Mouse (Mus musculus) thymus, adult 2 months (tissue): ENCODE data around the gene Sdc4.
A peak's percentile ranks its signal among the peaks of the same experiment; 100 is the strongest.

Experiments
- CTCF ChIP-seq: fragments of 200-500 bp; IDR thresholded peaks from 2 replicates; pipeline ENCODE4 v1.5.1; 2012; ENCODE audit warnings: mild to moderate bottlenecking, control low read depth, low read length, moderate library complexity, borderline replicate concordance; ENCODE audit not compliant: control insufficient read depth, poor library complexity, insufficient read depth; ENCODE audit errors: extremely low read depth
- POLR2A ChIP-seq: fragments of 200-500 bp; IDR thresholded peaks from 2 replicates; pipeline ENCODE4 v1.6.1; 2012; ENCODE audit warnings: mild to moderate bottlenecking, low read length, control low read depth, moderate library complexity; ENCODE audit not compliant: control insufficient read depth, poor library complexity, insufficient read depth; ENCODE audit errors: extremely low read depth

DNA sequence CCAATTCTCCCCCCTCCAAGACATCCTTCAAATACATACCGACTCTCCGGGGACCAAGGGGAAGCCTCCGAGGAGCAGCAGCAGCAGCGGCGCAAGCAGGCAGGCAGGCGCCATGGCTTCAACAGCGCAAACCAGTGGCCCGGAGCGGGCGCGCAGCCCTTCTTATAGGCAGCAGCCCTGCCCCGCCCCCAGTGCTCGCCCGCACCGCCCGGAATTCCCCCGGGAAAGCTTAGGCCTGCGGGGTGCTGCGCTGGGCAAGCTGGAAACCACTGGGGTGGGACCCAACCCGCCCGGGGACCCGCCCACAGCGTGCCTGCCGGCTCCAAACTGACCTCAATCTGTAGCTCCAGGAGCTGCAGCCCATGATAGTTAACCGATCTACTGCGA lies 643 bp downstream of the Sdc4 start:
- TF ChIP-seq CTCF: no peak
- TF ChIP-seq POLR2A: 0 out of 2 replicates have a peak, but pooled peaks have one; percentile 32
